Mouse (Mus musculus) layer of hippocampus, postnatal 25 days (tissue): ENCODE results near the gene Gm49325. TPM values are rescaled to one million over a fixed set of nuclear protein-coding genes. Genes with fewer than 3 reads are reported as not detected.

Source experiments
- DNase-seq, 2 experiments: peaks; one replicate each; pipeline ENCODE4 v3.0.0; 2022; ENCODE audit warnings: mixed read lengths in 2 of 2, low spot score in 1 of 2; ENCODE audit errors: extremely low spot score in 1 of 2
- total RNA-seq, 2 experiments: library from RNA; stranded (reverse); gene quantifications; 2 replicates each; pipeline ENCODE4 v1.2.3; 2021

The Gm49325 gene
- total RNA-seq, 2 experiments from 2014 or later, result 29.0 to 29.8 TPM

GRCm38 (mm10) chr10:77587091-77587775, 18.8 kb upstream of the Gm49325 start:
- DNase-seq, result no peak

DNA sequence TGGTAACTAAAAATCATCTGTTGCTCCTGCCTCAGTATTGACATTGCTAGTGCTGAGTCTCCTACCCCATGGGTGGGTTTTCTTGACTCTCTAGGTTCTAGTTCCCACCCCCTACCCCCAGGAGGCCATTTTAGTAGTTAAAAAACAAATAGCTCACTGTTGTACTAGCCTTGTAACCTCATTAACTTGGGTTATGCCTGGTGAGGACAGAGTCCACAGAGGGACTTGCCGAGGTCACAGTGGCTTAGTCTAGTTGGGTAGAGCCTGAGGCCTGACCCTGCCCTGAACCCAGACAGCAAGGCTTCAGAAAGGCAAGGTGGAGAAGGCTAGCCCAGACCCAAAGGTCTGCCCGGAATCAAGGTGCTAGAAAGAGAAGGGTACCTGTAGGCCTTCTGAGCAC, 18.0 kb upstream of the Gm49325 start:
- no peak for DNase-seq

DNA sequence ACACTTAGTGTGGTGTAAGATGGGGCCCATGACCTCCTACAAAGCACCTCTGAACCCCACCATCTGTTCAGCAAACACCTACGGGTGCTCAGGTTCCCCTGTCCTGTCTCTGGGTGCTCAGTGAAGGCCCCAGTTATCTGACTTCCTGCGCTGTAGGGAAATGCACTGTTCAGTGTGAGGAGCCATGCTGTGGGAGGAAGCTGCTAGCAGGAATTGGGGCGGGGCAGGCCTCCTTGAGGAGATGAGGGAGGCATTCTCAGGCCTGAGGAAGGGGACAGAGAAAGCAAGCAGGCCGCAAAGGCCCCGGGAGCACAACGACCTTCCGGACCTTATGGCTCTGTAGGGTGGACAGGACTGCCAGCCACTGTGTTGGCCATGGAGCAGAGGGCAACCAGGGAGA, 16.9 kb upstream of the Gm49325 start:
- no peak for DNase-seq

DNA sequence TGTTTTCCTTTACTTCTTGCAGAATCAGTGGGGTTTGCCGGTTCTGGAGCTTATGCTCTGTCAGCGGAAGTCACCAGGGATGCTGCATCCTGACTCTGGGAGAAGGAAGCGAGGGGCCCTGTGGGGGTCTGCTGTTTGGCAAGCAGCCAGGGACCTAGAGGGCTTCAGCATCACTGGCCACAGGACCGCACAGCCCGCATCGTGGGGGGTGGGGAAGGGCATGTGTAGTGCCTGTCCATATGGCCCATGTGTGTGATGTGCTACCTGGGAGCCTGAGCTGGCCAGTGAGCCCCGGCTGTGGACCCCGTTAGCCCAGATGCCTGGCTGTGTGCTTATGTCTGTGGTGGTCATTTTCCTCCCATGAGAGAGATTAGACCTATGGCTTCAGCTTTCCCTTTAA, 16.2 kb upstream of the Gm49325 start:
- DNase-seq, result no peak

GRCm38 (mm10) chr10:77590812-77591211, 15.2 kb upstream of the Gm49325 start:
- no peak for DNase-seq

- DNase-seq, result no peak
Observed at GRCm38 (mm10) chr10:77591546-77591945, 14.5 kb upstream of the Gm49325 start.

GRCm38 (mm10) chr10:77596060-77596459, 9.9 kb upstream of the Gm49325 start:
- DNase-seq, result no peak

- DNase-seq, result no peak
Observed at GRCm38 (mm10) chr10:77603021-77603420, 3.0 kb upstream of the Gm49325 start.

DNA sequence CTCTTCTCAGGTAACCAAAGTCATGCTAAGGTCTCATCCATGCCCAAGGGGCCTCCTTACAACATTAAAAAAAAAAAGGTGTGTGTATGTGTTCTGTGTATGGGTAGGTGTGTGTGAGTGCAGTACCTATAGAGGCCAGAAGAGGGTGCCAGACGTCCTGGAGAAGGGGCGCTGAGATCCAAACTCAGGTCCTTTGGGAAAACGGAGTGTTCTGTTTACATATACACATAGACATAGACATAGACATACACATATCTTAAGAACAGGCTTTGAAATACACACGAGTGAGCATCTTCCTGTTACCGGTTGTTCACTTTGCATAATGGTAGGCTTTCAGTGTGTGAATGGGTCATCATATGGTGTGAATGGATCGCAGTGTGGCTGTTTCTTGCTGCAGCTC, 1.9 kb upstream of the Gm49325 start:
- DNase-seq, result no peak

DNA sequence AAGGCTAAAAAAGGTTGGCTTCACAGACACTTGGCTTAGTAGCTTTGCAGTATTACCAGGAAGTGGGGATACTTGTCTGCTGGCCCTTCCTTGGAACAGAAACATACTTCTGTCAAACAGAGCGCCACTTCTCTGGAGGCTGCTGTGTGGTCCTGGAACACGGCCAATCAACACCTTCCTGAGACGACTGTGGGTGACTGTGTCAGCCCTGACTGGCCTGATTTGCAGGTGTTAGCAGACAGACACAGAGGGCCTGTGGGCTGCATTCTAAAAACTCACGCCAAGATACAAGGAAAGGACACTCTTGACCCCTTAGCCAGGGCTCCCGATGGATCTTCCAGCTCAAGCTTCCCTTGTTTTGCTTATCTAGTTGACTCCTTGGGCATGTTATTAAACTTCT, 1.0 kb upstream of the Gm49325 start:
- no peak for DNase-seq

DNA sequence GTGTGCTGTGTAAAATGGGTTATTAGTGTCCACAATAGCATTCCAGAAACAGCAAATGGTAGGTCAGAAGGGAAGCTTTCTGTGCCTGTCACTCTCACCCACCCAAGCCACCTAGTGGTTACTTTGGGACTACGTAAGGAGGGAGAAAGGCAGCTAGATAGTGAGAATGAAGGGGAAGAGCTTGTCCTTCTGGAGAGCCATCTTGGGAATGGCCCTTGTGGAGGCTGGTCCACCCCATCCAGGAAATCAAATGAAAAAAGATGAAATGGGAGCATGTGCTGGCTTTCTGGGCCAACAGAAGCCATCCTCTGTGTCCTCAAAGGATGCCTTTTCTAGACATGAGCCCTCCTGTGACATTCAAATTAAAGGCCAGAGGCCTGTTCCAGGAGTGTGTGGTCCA, 629 bp upstream of the Gm49325 start:
- DNase-seq, result no peak

DNA sequence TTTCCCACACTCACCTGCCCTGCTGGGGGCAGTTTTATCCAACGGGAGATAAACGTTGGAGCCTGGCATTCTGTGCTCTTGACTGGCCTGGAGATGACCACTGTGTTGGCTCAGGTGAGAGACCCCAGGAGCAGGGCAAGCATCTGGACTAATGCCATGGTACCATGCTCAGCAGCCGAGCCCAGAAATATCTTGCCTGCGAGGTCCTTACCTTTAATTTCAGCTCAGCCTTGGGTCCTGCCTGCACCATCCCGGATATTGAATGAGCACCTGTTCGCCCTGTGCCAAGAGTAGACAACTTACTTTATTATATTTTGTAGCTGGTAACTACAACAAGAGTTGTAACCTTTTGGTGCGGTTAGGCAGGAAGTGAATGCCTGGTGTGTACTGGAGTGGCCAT, 858 bp downstream of the Gm49325 start:
- DNase-seq, result no peak

- no peak for DNase-seq
Observed at GRCm38 (mm10) chr10:77607441-77607840, 1.4 kb downstream of the Gm49325 start.

DNA sequence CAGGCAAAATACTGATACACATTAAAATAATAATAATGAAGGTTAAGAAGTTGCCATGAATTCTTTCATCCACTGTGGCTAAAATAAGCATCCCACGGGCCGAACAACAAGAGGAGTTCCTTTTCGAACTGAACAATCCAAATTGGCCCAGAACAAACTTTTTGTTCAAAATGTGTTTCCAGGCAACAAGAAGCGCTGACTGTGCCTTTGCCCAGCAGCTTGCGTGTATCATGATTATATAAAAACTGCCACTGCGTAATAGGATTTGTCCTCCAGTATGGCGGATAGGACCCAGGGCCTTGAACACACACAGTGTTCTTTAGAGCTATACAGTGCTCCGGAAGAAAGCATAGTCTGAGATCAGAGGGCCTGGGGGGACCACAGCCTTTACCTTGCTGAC, 2.6 kb downstream of the Gm49325 start:
- no peak for DNase-seq

DNA sequence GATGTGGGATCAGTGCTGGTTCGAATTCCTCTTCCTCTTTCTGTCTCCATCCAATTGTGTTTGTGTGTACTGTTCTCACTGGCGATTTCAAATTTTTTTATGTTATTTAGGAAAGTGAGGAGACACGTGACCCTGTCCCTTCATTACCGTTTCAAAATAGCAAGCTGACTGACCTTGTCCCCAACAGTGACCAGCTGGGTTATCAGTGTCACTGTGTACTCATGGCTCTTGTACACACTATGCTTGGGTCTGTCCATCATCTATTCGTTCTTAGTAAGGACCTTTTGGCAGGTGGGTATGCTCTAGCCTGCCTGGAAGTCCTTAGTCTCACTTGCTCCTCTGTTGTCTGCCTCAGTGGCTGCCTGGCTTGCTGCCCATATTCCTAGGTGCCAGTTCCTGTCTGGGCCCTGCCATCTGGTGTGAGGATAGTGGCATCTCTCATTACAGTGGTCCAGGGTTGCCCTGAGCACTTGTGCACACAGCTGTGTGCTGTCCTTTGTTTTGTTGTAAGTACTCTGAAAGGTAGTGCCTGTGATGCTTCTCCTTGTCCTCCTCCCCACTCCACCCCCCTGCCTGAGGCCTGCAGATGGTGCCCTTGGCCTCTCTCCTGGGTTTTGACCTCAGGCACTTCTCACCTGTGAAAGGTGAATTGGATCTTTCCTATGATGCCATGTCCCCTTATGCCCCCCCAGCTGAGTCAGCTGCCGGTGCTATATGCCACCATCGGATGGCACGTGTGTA, 4.4 kb downstream of the Gm49325 start:
- no peak for DNase-seq

DNA sequence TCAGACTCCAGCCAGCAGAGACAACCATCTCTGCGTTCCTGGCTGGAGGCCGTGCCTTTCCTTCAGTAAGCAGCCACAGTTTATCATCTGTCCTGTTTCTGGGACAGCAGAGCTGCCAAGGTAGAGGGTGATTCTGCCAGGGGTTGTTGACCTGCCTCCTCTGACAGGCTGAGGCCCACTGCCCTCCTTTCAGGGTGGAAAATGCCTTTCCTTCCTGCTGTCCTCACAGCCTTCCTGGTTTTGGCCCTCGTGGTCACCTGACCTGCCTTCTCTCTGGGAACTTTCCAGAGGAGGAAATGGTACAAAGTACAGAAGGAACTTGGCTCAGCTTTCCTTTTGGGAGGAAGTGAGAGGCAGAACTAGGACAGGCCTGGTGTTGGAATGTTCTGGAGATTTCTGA, 7.4 kb downstream of the Gm49325 start:
- DNase-seq, result no peak

- DNase-seq, result no peak
Observed at GRCm38 (mm10) chr10:77615647-77616046, 9.7 kb downstream of the Gm49325 start.

DNA sequence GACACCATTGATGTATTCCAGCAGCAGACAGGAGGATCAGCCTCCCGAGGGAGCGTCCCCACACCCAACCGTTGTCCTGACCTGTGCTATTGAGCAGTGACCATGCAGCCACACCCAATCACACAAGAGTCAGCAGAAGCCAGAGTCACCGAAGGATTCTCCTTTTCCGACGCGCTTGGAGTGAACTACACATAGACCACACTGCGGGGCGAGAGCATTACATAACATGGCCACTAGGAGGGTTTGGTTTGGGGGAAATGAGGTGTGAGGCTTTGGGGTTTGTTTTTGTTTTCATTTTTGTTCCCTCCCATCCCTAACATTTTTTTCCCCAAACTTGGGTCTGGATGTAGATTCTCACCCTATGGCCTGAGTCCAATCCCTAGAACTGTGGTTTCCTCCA, 10.2 kb downstream of the Gm49325 start:
- no peak for DNase-seq

DNA sequence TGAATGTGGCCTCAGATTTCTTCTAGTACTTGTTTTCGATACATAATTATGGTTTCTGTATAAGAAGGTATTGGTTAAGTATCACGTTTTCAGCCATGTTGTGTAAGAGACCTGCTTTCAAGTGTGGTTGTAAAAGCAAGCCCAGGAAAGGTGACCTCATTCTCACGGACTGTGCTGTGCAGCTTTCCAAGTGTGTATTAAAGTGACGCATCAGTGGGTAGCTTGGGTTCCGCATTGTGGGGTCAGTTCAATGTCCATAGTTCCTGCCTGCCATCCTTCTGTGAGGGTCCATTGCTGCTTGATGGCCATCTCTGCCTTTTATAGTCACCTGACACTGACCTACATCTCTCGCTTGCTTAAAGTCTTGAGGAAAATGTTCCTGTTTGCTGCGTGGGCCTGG, 10.9 kb downstream of the Gm49325 start:
- no peak for DNase-seq

DNA sequence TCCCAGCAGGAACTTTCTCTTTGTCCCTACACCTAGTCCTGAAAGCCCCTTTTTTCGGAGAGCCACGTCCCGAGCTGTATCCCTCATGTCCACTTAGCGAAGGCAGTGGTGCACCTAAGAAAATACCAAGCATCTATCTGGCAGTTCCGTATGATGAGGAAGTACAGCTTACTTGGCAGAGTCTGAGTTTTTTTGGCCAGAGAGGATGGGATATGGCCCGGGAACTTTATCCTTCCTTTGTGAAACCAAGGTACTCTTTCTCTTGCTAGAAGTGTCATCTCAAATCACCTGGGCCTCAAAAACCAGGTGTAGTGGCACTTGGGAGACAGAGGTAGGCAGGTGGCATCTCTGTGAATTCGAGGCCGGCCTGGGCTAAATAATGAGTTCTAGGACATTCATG, 15.5 kb downstream of the Gm49325 start:
- DNase-seq, result no peak

DNA sequence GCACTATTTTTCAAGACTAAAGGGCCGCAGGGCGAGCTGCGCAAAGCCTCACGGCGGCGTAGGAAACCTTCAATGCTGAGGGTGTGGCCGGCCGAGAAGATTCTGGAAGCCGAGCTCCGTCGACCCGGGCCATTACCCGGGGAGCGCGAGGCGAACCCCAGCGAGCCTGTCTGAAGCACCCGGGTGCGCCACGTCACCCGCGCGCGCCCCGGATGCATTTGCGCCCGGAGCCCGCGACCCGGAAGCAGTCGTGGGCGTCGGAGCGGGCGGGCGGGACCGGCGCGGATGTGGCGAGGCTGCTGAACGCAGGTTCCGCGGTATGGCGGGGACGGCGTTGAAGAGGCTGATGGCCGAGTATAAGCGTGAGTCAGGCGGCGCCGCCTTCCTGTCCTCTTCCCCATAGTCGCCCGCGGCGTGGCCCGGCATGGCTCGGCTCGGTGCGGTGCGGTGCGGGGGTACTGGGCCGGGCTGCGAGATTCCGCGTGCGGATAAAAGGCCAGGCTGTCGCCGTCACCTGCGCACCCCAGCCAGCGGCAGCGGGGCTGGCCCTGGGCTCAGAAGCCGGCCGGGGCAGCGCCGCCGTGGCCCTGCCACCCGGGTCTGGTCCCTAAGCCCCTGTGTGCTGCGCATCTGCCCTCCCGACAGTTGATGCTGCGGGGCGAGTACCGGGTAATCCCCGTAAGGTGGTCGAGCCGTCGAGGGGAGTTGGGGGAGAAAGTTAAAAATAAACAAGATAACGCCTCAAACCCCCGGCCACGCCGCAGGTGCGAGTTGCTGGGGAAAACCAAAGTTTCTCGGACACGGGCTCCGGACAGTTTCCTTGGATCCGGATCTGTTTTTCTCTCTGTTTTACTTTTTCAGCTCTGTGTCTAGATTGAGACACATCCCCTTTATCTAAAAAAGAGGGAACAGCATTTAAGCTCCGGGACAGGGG, 16.3 kb downstream of the Gm49325 start, which contains the start of gene Ube2g2:
TSS of gene Ube2g2 (plus strand) at position 221 of the 934 bp plus-strand sequence.
- DNase-seq, result peak; percentile 91 to 92
